Mouse (Mus musculus) cerebellum, adult 18-20 months (tissue): ENCODE results near the gene Phactr3.
A peak's percentile ranks its signal among the peaks of the same experiment; 100 is the strongest.
"Not testable (repeated sequence)": the region's sequence is repeated elsewhere in the genome, so short reads cannot be mapped to it uniquely, and the experiment has no call there.

Experiments used
- DNase-seq, 2 experiments: peaks; one replicate each; pipeline ENCODE4 v3.0.0; 2021

Gene Phactr3

GRCm38 (mm10) chr2:178118801-178119560 lies at the start of gene Phactr3:
TSS of gene Phactr3 (plus strand) at chr2:178118975.
- DNase-seq, result peak; percentile 67 to 77

GRCm38 (mm10) chr2:178078166-178078717 lies 40.5 kb upstream of the Phactr3 start, which contains the start of gene Zfp931:
TSS of gene Zfp931 (minus strand) at chr2:178078476.
- not testable (repeated sequence) for DNase-seq

- no peak for DNase-seq
These were observed 29.2 kb upstream of the Phactr3 start for GRCm38 (mm10) chr2:178089586-178089985.

GRCm38 (mm10) chr2:178098021-178098420 lies 20.8 kb upstream of the Phactr3 start:
- peak; percentile 80 to 82 for DNase-seq

- DNase-seq, result peak; percentile 86 to 87
These were observed 16.8 kb upstream of the Phactr3 start for GRCm38 (mm10) chr2:178101957-178102356.

- peak; percentile 84 to 86 for DNase-seq
These were observed 829 bp upstream of the Phactr3 start for GRCm38 (mm10) chr2:178117946-178118345.

- DNase-seq, result peak; percentile 68 to 76
These were observed 983 bp downstream of the Phactr3 start for GRCm38 (mm10) chr2:178119561-178120355.

- DNase-seq, result no peak
These were observed 1.5 kb downstream of the Phactr3 start for GRCm38 (mm10) chr2:178120356-178120645.

- peak; percentile 65 to 67 for DNase-seq
These were observed 2.0 kb downstream of the Phactr3 start for GRCm38 (mm10) chr2:178120651-178121374.

- peak; percentile 54 to 58 for DNase-seq
These were observed 2.6 kb downstream of the Phactr3 start for GRCm38 (mm10) chr2:178121375-178121688.

GRCm38 (mm10) chr2:178121946-178122665 lies 3.3 kb downstream of the Phactr3 start:
- peak in 1 of 2 experiments; percentile 38 for DNase-seq

- peak in 1 of 2 experiments; percentile 23 for DNase-seq
These were observed 4.7 kb downstream of the Phactr3 start for GRCm38 (mm10) chr2:178123466-178123865.

GRCm38 (mm10) chr2:178125427-178125826 lies 6.7 kb downstream of the Phactr3 start:
- peak; percentile 12 to 29 for DNase-seq

- DNase-seq, result peak; percentile 5 to 18
These were observed 7.5 kb downstream of the Phactr3 start for GRCm38 (mm10) chr2:178126041-178126820.

GRCm38 (mm10) chr2:178128594-178128993 lies 9.8 kb downstream of the Phactr3 start:
- peak in 1 of 2 experiments; percentile 18 for DNase-seq

- DNase-seq, result peak in 1 of 2 experiments; percentile 50
These were observed 10.4 kb downstream of the Phactr3 start for GRCm38 (mm10) chr2:178129161-178129560.

- DNase-seq, result peak; percentile 7 to 36
These were observed 10.9 kb downstream of the Phactr3 start for GRCm38 (mm10) chr2:178129676-178130075.

GRCm38 (mm10) chr2:178130536-178130935 lies 11.8 kb downstream of the Phactr3 start:
- DNase-seq, result peak in 1 of 2 experiments; percentile 25

GRCm38 (mm10) chr2:178131011-178131410 lies 12.2 kb downstream of the Phactr3 start:
- peak; percentile 86 to 93 for DNase-seq

GRCm38 (mm10) chr2:178131606-178132365 lies 13.0 kb downstream of the Phactr3 start:
- DNase-seq, result peak; percentile 20 to 41

- DNase-seq, result peak in 1 of 2 experiments; percentile 9
These were observed 16.9 kb downstream of the Phactr3 start for GRCm38 (mm10) chr2:178135713-178136112.
